Mouse (Mus musculus) testis, adult 2 months (tissue): ENCODE measurements around the gene Armc10.

Experiments
- CTCF ChIP-seq: fragments of 200-500 bp; IDR thresholded peaks from 2 replicates; pipeline ENCODE4 v1.5.1; 2012; ENCODE audit warnings: low read depth, mild to moderate bottlenecking, inconsistent platforms, low read length, moderate library complexity; ENCODE audit not compliant: control insufficient read depth, insufficient read depth, insufficient replicate concordance
- POLR2A ChIP-seq: fragments of 200-500 bp; IDR thresholded peaks from 2 replicates; pipeline ENCODE4 v1.6.1; 2012; ENCODE audit warnings: low read depth, mild to moderate bottlenecking, inconsistent platforms, low read length, moderate library complexity; ENCODE audit not compliant: control insufficient read depth

DNA sequence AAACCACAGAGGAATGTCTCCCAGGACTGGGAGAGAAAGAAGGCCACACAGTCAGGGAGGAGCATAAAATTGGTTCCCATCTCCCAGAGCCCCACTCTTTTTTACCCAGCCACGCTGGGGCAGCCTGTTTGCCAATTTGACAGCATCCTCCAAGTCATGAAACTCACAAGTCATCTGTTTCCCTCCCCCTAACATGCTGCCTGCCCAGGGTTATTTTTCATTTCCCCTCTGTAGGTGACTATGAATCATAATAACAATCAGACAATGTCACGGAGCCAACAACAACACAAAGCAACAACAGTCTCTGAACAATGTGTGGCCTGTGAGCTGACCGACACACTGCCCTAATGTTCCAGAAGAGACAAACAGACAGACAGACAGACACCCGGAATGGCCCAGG, 34.4 kb downstream of the Armc10 start:
- TF ChIP-seq POLR2A, result no peak
- TF ChIP-seq CTCF, result no peak
